Mouse (Mus musculus): ENCODE data around the gene Defb20.
"Not testable (repeated sequence)": the region's sequence is repeated elsewhere in the genome, so short reads cannot be mapped to it uniquely, and the experiment has no call there.

Gene Defb20

DNA sequence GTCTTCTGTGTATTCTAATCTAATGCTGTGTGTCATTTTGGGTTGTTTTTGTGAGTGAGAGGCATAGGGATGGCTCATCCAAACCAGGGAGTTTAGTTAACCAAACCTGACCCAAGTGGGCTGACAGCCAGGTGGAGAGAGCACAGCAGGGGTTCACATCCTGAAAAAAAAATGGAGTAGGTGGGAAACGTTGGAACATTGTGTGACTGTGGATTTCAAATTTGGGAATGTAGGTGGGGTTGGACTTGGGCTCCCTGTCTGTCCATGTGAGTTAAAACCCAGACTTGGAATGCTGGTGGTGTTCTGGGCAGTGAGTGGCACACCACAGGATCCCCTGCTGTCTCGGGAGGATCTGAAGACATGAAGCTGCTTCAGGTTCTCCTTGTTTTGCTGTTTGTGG, at the start of gene Defb20:
Defb20 (plus strand) TSS at position 301 of the 400 bp plus-strand sequence.
- no peak for DNase-seq (ENCODE audit: inconsistent ontology term)

DNA sequence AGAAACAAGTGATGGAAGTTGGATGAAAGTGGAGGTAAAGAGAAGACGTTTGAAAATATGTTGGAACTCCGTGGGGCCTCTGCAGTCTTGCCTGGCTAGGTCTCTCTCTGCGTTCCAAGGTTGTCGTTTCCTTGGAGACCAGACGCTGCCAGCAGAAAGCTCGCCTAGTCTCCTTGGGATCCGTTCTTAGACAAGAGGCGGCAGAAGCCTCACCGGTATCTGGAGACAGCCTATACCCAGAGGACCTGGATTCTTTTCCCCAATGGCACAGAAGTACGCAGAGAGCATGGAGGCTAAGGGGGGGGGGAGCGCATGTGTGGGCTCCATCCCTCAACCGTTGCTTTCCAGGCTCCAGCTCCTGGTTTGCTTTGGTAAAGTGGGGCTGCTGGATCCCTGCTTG, 49.4 kb upstream of the Defb20 start:
- no peak for DNase-seq (ENCODE audit: inconsistent ontology term)

DNA sequence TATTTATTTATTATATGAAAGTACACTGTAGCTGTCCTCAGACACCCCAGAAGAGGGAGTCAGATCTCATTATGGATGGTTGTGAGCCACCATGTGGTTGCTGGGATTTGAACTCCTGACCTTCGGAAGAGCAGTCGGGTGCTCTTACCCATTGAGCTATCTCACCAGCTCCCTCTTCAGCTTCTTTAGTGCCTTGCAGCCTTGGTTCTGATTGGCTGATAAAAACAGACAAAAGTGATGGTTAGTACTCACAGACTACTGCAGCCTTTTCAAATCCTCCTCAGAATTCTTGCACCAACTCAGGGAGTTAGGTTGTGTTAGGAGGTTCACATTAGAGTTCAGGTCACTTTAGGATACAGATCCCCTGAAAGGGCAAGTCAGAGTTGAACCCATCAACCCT, 48.4 kb upstream of the Defb20 start:
- not testable (repeated sequence) for DNase-seq (ENCODE audit: inconsistent ontology term)

DNA sequence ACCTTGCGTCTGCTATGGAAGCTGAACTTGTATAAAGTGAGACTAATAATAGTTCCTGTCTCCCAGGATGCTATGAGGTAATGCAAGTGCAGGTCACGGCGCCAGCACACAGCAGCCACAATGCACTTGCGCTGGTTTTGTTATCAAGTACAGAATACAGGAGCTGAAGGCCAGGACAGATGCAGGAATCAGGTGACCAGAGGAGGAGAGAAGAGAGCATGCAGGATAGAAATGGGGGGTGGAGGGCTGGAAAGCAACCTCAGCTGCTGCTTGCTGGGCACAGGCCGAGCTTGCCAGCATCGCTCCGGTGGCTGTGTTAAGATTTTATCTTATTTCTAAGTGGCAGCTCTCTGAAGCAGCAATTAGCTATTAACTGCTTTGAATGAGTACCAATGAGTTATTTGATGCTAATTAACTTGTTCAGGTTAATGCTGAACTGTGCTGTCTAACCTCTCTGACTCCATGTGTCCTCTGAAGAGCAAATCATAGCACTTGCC, 40.4 kb upstream of the Defb20 start:
- no peak for DNase-seq (ENCODE audit: inconsistent ontology term)

DNA sequence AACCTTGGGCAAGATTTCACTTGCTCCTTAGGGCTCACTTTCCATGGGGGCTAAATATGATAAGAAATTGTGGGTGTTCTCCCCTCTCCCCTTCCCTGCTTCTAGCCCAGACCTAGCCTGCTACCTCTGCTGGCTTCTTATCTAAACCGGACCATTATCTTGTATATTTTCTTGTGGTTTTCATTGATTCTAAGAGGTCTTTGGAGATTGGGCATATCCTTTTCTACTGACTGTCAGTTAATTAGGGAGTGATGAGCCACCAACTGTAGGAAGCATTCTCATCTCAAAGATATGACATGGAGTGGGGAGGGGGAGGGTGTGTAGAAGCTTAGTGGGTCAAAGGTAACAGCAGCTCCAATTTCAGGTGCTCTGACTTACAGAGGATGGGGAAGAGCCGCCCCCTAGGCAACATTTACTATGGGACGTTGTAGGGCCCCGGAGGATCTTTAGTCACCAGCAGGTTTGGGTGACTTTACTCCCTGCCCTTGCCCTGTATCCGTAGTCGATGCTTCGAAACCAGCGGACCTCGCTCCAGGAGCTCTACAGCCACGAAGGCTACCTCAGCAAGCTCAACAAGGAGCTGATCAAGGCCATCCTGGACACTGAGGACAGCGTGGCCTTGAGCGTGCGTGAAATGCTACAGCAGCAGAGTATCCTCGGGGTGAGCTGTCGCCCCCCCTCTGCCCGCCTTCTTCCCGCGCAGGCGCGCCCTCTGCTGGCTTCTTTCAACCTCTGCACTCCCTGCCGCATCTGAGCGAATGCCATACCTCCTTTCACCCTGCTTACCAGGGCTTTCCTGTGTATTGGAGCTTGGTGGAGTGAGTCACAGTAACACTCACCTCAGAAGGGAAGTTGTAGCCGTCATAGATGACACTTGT, 39.6 kb upstream of the Defb20 start:
- peak; percentile 87 for DNase-seq (ENCODE audit: inconsistent ontology term)

DNA sequence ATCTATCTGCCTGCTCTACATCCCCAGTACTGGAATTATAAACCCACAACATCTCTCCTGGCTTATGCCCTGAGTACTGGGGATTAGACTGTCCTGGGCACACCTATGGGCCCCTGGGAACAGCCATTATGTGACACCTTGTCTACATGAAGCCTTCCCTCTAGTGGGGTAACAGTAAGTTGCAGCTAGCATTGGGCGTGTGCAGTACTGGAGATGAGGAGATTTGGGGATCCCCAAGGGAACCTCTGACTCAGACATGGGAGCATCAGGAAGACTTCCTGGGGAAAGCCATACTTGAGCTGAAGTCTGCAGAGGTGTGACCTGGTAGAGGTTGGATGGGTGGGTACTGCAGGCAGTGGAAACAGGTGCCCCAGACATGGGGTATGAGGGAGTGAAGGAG, 37.9 kb upstream of the Defb20 start:
- DNase-seq (ENCODE audit: inconsistent ontology term): no peak

DNA sequence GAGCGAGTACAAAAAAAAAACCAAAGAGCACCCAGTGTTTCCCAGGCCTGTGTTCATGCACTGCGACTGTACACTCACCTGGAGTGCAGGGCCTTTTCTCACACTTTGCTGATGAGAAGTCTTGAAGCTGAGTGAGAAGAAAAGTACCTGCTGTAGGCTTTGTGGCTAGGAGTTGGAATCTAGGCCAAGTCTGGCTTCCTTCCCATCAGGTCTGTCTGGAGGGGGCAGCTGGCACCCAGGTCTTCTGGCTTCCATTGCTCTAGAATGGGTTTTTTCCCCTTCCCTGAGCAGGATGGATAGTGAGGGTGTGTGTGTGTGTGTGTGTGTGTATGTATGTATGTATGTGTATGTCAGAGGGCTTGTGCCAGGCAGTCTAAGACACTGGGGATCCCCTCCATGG, 37.0 kb upstream of the Defb20 start:
- no peak for DNase-seq (ENCODE audit: inconsistent ontology term)

DNA sequence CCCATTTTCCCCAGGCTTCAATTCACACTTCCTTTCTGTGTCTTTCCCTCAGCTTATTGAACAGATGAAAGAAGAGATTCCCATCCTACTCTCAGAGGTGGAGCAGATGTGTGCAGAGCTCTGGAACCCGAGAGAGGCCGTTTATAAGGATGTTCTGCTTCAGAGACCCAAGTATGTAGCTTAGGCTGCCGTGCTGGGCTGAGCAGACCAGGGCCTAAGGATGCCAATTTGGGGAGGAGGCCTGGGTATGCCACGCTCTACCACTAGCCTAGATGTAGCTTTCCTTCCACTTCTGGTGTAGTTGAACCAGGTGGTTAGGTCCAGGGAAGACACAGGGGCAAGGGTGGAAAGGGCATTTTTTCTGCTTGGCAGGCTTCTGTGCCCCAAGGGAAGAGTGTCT, 34.5 kb upstream of the Defb20 start:
- no peak for DNase-seq (ENCODE audit: inconsistent ontology term)

DNA sequence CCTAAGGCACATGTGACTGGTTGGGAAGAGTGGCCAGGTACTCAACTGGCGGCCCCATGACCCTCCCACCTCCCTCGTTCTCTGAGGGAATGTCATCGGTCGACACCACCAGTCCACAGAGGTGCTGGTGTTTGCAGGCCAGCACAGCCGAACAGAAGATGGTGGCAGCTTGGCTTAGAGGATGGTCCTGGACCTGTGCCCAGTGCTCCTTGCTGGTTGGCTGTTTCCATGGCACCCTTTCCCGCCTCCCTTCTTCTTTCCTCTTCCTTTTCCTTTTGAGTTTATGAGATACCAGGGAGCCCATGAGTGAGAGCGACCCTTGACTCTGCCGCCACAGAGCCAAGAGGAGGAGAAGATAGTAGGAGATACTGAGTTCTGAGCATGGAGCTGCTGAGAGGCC, 33.6 kb upstream of the Defb20 start:
- DNase-seq (ENCODE audit: inconsistent ontology term): no peak

DNA sequence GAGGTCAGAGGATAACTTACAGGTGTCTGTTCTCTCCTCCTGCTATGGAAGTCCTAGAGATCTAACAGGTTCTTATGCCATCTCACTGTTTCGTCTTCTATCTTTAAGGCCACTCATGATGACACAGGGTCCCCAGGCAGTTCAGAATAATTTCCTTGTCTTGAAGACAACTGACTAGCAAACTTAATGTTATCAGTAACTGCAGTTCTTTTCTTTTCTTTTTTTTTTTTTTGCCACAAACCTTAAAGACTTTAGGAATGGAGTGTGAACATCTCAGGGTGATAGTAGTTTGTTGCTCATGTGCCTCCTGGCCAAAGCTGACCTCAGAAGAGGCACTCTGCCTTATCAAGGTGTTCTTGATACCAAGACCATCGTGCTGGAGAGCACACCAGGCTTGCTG, 30.2 kb upstream of the Defb20 start:
- no peak for DNase-seq (ENCODE audit: inconsistent ontology term)

DNA sequence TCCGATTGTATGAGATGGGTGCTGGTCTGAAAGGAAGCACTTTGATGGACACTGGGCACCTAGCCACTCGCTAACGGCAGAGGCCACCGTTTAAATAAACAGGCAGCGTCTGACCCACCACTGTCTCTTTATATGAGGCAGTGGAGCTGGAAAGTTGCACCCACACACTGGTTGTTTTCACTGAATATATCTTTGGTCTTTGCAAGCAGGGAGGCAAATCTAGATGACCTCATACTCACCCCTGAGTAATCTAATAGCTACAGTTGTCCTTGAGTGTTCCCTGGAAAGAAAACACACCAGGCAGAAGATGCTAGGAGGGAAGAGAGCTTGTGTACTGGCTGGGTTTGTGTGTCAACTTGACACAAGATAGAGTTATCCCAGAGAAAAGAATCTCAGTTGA, 29.4 kb upstream of the Defb20 start:
- DNase-seq (ENCODE audit: inconsistent ontology term): no peak

DNA sequence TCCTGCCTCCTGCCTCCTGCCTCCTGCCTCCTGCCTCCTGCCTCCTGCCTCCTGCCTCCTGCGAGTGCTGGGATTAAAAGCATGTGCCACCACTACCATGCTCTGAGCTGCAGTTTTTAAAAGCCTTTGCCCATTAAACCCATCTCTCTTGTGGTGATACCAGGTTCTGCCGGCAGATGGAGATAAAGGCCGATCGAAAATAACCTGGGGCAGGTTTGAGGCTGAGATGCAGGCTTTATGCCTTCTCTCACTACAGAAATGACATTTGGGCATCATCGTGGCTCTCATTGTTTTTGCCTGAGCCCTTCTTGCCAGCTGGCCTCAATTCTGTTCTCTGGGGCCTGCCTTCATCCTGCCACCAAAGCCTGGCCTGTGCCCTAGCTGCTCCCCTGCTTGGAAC, 26.6 kb upstream of the Defb20 start:
- DNase-seq (ENCODE audit: inconsistent ontology term): peak; percentile 48

DNA sequence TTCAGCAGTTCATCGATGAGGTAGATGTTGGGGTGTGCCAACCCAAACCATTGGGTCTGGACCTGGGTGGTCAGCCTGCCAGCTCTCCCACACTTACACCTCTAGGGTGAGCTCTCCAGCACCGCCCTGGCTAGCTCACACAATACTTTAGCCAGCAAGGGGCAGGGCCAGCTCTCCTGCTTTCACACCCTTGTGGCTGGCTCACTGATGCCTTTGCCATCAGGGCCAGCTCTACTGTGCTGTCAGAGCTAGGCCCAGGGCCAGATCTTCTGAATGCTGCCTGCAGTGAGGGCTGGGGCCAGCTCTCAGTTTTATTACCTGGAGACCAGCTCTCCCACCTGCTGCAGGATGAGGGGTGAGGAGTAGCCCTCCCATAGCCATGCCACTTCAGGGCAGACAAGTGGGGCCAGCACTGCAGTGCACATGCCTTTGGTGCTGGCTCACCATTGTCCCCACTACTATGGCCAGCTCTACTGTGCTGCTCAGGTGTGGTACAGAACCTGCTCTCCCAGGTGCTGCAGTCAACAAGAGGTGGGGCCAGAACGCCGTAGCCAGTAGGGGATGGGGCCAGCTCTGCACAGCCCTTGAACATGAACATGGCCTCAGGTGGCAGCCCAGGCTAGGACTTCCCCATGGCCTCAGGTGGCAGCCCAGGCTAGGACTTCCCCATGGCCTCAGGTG, 24.6 kb upstream of the Defb20 start:
- no peak for DNase-seq (ENCODE audit: inconsistent ontology term)

DNA sequence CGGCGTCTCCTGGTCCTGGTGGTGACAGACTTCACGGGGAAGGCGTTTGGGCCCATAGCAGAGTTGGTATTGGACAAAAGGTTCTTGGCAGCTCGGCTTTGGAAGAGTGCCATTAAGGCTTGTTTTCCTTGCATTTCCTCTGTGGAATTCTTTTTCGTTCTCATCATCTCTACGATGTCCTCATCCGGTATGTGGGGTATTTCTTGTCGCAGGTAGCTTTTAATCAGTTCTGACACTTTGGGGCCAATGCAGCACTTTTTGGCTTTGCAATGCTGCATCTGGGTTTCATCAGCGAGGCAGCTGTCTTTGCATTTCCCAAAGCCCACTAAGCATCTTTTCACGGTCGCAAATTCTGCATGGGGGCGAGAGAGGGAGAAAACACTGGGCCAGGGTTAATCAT, 17.6 kb upstream of the Defb20 start:
- DNase-seq (ENCODE audit: inconsistent ontology term): peak; percentile 51

DNA sequence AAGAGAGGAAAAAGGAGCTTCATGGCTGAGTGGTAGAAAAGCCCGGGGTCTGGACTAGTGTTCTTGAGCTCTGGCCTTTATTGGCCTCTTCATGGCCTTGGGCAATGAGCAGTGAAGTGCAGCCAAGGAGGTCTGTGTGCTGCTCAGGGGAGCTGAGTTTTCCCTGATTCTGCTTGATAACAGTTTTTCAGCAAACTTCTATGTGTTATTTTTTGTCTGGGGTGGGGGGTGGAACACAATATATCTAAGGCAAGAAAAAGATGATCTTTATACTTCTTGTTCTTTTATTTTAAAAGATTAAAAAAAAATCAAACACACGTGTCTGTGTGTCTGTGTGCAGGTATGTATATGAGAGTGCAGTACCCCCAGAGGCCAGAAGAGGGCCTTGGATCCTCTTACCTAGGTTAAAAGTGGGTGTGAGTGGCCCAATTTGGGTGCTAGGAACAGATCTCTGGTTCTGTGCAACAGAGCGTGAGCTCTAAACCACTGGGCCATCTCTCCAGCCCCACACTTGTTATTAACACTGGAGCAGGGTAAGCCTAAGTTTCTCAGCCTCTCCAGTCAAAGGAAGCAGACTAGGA, 12.2 kb upstream of the Defb20 start, which contains the start of gene Defb23:
Defb23 (minus strand) TSS at position 51 of the 581 bp plus-strand sequence.
- DNase-seq (ENCODE audit: inconsistent ontology term): no peak

DNA sequence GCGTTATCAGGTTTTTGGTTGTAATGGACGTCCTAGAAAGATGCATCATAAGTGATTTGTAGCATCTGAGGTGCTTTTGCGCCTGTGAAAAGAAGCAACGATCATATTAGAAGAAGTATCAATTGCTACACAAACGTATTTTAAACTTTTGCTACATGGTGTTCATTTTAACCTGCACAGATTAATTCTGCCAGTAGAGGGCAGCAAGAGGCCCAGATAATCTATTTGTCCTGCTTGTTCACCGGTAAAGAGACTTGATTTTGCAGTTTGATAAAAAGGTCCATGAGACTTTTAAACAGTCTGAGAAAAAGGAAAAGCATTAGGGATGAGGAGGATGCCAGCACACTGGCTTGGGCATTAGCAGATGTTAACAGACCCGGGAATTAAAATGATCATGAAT, 5.9 kb upstream of the Defb20 start:
- peak; percentile 11 for DNase-seq (ENCODE audit: inconsistent ontology term)

DNA sequence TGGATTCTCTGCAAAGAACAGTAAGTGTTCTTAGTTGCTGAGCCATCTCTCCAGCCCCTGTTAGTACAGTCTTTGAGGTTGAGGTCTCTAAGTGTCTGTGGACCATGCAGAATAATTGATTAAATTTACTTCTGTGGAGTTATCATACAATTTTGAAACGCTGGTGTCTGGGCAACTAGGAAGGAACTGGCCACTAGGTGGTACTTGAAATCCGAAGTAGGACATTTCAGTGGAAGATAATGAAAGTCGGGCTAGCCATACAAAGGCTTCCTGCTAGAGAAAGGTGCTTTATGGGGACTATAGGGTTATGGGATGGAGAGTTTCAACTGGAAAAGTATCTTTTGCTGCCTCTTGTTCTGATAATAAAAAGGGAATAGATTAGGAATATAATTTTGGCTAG, 4.4 kb upstream of the Defb20 start:
- DNase-seq (ENCODE audit: inconsistent ontology term): no peak

DNA sequence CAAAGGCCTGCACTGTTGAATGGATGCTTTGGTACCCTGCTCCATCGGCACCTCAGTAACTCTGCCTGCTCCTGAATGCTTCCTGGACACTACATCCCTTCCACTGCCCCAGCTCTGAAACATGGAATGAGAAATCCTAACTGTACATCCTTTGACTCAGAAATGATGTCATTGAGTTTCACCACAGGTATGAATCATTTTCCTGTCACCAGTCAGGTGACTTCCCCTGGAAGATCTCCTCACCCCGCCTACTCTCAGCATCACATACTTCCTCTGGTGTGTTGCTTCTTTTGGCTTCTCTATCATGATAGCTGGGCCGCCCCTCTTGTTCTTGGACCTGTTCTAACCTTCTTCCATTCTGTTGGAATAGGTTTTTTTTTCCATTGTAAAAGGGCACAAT, 4.0 kb downstream of the Defb20 start:
- no peak for DNase-seq (ENCODE audit: inconsistent ontology term)

DNA sequence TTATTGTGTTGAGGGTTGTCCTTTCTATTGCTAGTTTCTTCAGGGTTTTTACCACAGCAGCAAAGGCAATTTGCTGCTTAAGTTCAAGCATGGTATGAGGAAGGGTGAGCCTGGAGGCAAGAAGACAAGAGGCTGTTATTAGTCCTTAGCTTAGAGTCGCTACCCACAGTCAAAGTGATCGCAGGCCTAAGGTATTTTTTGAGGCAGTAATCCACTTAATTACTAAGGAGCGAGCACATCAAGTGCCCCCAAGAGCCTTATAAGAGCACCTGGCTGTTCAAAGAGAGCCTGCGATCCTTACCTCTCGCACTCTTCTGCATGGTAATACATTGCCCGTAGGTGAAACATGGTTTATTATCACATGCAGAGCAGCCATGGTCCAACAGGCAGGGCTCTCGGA, 4.9 kb downstream of the Defb20 start:
- no peak for DNase-seq (ENCODE audit: inconsistent ontology term)

DNA sequence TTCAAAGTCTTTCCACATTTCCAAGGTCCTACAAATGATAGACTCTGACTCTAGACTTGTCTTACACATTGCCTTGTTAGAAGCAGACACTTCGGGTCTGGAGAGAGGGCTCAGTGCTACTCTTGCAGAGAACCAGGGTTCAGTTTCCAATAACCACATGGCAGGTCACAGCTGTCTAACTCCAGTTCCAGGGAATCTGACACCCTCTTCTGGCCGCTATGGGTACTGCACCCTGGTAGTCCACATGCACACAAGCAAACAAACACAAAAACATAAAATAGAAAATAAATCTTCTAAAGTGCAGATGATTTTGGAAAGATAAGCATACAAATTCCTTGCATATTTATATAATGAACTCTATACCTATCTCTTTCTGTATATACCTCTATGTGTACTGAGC, 10.2 kb downstream of the Defb20 start:
- no peak for DNase-seq (ENCODE audit: inconsistent ontology term)

DNA sequence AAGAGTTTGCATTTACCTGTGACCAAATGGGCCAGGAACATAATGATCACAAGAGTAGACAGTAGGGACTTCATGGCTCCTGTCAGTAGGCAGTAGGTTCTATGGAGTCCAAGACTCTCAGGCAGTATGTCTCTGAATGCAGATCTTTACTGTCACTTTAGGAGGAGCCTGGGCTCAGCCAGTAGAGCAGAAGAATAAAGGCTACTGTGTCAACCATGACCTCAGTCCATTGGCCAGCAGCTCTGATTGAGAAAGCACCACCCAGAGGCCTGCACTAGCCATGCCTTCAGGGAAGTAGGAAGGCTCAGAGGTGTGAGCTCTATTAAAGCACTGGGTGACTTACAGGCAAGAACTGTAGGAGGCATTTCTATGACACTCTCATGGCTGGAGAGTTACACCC, 13.2 kb downstream of the Defb20 start, which contains the start of gene Defb22:
Defb22 (minus strand) TSS at position 101 of the 400 bp plus-strand sequence.
- DNase-seq (ENCODE audit: inconsistent ontology term): no peak

DNA sequence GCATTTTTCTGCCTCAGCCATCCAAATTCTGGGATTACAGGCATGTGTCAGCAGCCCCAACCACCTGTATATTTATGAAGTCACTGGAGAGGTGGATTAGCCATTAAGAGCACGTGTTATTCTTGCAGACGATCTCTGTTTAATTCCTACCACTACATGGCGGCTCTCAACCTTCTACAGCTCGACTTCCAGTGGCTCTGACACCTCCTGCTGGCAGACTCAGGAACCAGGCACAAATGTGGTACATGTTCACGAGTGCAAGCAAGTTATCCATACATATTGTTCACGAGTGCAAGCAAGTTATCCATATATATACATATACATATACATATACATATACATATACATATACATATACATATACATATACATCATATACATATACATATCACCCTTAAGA, 16.3 kb downstream of the Defb20 start:
- no peak for DNase-seq (ENCODE audit: inconsistent ontology term)

DNA sequence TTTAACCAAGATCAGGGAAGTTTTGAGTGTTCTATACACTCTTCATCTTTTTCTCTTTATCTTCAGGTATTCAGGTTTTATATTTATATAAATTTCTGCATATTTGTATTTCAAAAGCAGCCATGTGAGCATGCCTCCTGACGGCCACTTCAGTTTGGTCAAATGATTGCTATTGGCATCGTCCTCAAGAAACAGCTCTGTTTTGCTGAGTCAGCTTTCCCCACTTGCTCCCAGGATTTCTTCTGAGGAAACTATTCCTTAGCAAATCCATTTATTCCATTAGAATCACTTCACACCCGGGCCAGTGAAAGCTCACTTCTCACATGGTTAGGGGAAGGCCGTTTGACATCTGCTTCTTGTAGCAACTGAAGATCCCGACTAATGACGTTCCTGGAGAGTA, 21.2 kb downstream of the Defb20 start:
- no peak for DNase-seq (ENCODE audit: inconsistent ontology term)
